17 mouse cellular contexts compared by ENCODE assay signal in genomic region chr14:17850355-17850754, GRCm38 (mm10).
DNase-seq lines count a peak whose midpoint lies in the region; ATAC-seq and TF ChIP-seq lines count a peak whose summit lies in the region.
"Had no signal": no experiment of that assay in that cellular context is flagged by ENCODE, and none has a peak within 500 bp of the region (broad histone marks: within the 10 kb centered on the region; RNA-seq: fewer than 3 reads in every experiment).

No protein-coding gene starts in this region.

- H3K9ac ChIP-seq in kidney, embryonic 15.5 days = no peak overlapping the region
- no peak overlapping the region for H3K9ac ChIP-seq in lung, postnatal 0 days (replicated peaks; ENCODE audit: low read depth)
- H3K9ac ChIP-seq: embryonic facial prominence, embryonic 13.5 days; forebrain, embryonic 12.5 days; forebrain, postnatal 0 days; heart, embryonic 12.5 days; hindbrain, embryonic 15.5 days had no signal

- H3K9me3 ChIP-seq in kidney, embryonic 15.5 days (replicated peaks) = no peaks in the 10 kb centered on the region
- no peaks in the 10 kb centered on the region for H3K9me3 ChIP-seq in lung, postnatal 0 days (ENCODE audit: low read length)
- H3K9me3 ChIP-seq: embryonic facial prominence, embryonic 13.5 days; forebrain, embryonic 12.5 days; heart, embryonic 12.5 days; hindbrain, embryonic 15.5 days had no signal

- no peak for TF ChIP-seq EP300 in lung, postnatal 0 days (IDR thresholded peaks at IDR 0.05)

- ATAC-seq in kidney, embryonic 15.5 days (replicated peaks; ENCODE audit: low FRiP score) = peak; percentile 82
- ATAC-seq in lung, postnatal 0 days = 0 out of 2 replicates have a peak, but pooled peaks have one; percentile 43
- ATAC-seq: activated CD4-positive, CD25-positive, alpha-beta regulatory T cell, adult 4 months; forebrain, postnatal 0 days had no signal

- H3K4me1 ChIP-seq in kidney, embryonic 15.5 days = peaks cover 15% of the 10 kb centered on the region; the same call in 1 of the 2 replicates
- H3K4me1 ChIP-seq in kidney, adult 2 months (ENCODE audit: control insufficient read depth, insufficient read depth, low read length) = no peaks in the 10 kb centered on the region
- no peaks in the 10 kb centered on the region; the same call in 1 of the 2 replicates for H3K4me1 ChIP-seq in lung, postnatal 0 days (ENCODE audit: insufficient read depth, low read depth, low read length)
- H3K4me1 ChIP-seq: forebrain, embryonic 12.5 days; heart, embryonic 12.5 days; hindbrain, embryonic 15.5 days had no signal

- H3K4me3 ChIP-seq in kidney, embryonic 15.5 days (replicated peaks) = no peak overlapping the region
- no peak overlapping the region for H3K4me3 ChIP-seq in kidney, adult 2 months (ENCODE audit: insufficient read depth, low read depth, low read length)
- H3K4me3 ChIP-seq in lung, postnatal 0 days (ENCODE audit: low read depth, low read length) = no peak overlapping the region
- H3K4me3 ChIP-seq: embryonic facial prominence, embryonic 13.5 days; forebrain, embryonic 12.5 days; heart, embryonic 12.5 days; hindbrain, embryonic 15.5 days had no signal

- H3K36me3 ChIP-seq in kidney, embryonic 15.5 days = no peaks in the 10 kb centered on the region
- H3K36me3 ChIP-seq in kidney, adult 2 months (ENCODE audit: control insufficient read depth, insufficient read depth, low read length) = no peaks in the 10 kb centered on the region
- no peaks in the 10 kb centered on the region for H3K36me3 ChIP-seq in lung, postnatal 0 days (ENCODE audit: insufficient read depth, low read length)
- H3K36me3 ChIP-seq: embryonic facial prominence, embryonic 13.5 days; forebrain, embryonic 12.5 days; heart, embryonic 12.5 days; hindbrain, embryonic 15.5 days had no signal

- no peak for TF ChIP-seq POLR2A in kidney, adult 2 months (IDR thresholded peaks at IDR 0.05; ENCODE audit: low read depth, low read length)

- H3K4me2 ChIP-seq in kidney, embryonic 15.5 days = no peak overlapping the region
- no peak overlapping the region for H3K4me2 ChIP-seq in lung, postnatal 0 days (replicated peaks; ENCODE audit: low read depth, low read length)
- H3K4me2 ChIP-seq: embryonic facial prominence, embryonic 13.5 days; forebrain, embryonic 12.5 days; heart, embryonic 12.5 days; hindbrain, embryonic 15.5 days had no signal

- TF ChIP-seq CTCF in kidney, adult 2 months (conservative IDR thresholded peaks at IDR 0.05; ENCODE audit: insufficient read depth, insufficient read length, low read depth, low read length) = no peak
- no peak for TF ChIP-seq CTCF in lung, postnatal 0 days (IDR thresholded peaks at IDR 0.05)

- no peak overlapping the region for H3K27ac ChIP-seq in kidney, embryonic 15.5 days
- H3K27ac ChIP-seq in kidney, adult 2 months (ENCODE audit: insufficient read depth, low read depth, low read length) = no peak overlapping the region
- H3K27ac ChIP-seq in lung, postnatal 0 days (ENCODE audit: low read length) = no peak overlapping the region
- H3K27ac ChIP-seq: embryonic facial prominence, embryonic 13.5 days; forebrain, embryonic 12.5 days; hindbrain, embryonic 15.5 days had no signal

- DNase-seq in kidney, adult 2 months = no peak
- DNase-seq in lung, postnatal 0 days (ENCODE audit: low spot score) = peak; percentile 31
- no peak for DNase-seq in lung, postnatal 4 days
- DNase-seq in ZHBTc4 (ENCODE audit: low read depth, low spot score) = peak; percentile 12
- no peak for DNase-seq in thymus, postnatal 0 days (ENCODE audit: low spot score)
- DNase-seq: adrenal gland, postnatal 14 days; cerebellum, adult 18-20 months; cerebellum, adult 9-11 months; cerebellum, postnatal 36 days; forebrain, postnatal 0 days; gastrocnemius, postnatal 14 days had no signal

- WGBS in kidney, embryonic 15.5 days = 24% methylated on average over 4 of the region's 4 CpGs
- 25% methylated on average over 4 of the region's 4 CpGs for WGBS in kidney, adult 2 months
- WGBS in lung, postnatal 0 days = 47% methylated on average over 4 of the region's 4 CpGs

- H3K27me3 ChIP-seq in kidney, embryonic 15.5 days = no peaks in the 10 kb centered on the region
- no peaks in the 10 kb centered on the region for H3K27me3 ChIP-seq in kidney, adult 2 months (replicated peaks; ENCODE audit: control insufficient read depth, insufficient read depth, low read length)
- H3K27me3 ChIP-seq in lung, postnatal 0 days (replicated peaks; ENCODE audit: insufficient read depth, low read length) = no peaks in the 10 kb centered on the region
- H3K27me3 ChIP-seq: embryonic facial prominence, embryonic 13.5 days; forebrain, embryonic 12.5 days; heart, embryonic 12.5 days; hindbrain, embryonic 15.5 days had no signal

Comparison
In these comparisons a context has a peak if more than half of its experiments do, and no peak if none do; other contexts are left out.
1. DNase-seq: peak in lung, postnatal 0 days (single experiment) and ZHBTc4 (single experiment); none in kidney, adult 2 months (single experiment), lung, postnatal 4 days (0 of 2) and thymus, postnatal 0 days (single experiment).